Mouse (Mus musculus) cerebellum, postnatal 25 days (tissue): ENCODE measurements around the gene Lancl2.

ENCODE experiments used
- DNase-seq, 2 experiments: peaks; one replicate each; pipeline ENCODE4 v3.0.0; 2021; ENCODE audit warnings: mixed read lengths in 2 of 2

Gene Lancl2

DNA sequence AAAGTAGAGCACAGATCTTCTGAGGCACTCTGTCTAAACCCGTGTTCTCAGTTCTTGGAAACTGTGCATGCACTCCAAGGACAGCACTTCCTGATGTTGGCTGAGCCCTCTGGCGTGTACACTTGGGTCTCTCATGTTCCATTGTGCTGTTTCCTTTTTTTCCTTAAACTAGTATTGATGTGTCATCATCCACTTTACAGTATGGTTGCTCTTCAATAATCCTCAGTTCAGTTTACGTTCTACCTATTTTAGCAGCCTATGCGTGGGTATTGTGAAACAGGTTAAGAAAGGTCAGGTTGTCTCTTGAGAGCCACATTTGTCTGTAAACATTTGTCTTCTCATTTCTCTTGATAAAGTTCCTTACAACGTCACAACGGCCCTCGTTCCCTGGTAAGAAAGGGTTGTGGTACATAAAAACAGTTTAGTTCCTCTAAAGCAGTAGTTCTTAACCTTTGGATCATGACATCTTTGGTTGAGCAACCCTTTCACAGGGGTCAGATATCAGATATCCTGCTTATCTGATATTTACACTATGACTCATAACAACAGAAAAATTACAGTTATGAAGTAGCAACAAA, 66.7 kb downstream of the Lancl2 start:
- no peak for DNase-seq

DNA sequence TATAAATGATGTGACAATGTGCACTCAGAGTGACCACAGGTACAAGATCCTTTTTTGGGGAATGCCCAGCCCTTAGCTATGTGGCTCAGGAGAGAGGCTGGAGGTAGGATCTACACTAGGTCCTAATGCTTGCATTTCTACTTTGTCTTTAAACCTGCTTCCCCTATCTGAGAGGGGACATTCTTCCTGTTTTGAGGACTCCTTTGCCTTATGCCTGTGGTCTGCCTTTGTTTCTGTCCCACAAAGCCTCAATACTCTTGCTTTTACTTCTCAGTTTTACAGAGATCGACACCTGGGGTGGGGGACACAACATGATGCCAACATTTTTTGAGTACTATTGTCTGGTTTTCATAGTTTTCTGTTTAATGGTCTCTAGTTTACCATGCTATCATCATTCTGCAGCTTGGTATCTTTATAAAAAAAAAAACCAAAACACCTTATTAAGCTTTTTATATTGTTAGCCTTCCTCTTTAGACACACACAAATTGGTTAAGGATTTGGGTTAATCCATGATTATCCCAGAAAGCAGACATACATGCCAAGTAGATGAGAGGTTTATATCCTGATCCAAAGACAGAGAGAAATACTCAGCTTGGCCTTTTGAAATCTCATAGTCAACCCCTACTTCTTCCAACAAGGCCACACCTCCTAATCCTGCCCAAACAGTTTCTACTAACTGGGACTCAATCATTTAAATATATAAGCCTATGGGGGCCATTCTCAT, 68.3 kb downstream of the Lancl2 start:
- no peak for DNase-seq

DNA sequence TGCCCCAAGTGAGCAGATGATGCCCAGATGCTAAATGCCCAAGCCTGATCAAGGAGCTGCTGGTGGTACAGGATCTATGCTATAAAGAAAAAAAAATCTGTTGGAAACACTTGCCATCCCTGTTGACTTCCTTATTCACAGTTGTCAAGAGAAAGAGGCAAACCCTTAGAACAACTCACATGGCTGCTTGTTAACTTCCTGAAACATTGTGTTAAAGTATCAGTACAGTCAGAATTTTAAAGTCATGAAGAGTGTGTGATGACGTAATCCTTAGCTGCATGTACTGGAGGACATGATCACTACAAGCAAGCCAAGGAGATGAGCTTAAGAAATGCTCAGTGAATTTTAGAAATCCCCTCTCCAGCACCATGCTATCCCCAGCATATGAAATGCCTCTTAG, 71.5 kb downstream of the Lancl2 start:
- no peak for DNase-seq

DNA sequence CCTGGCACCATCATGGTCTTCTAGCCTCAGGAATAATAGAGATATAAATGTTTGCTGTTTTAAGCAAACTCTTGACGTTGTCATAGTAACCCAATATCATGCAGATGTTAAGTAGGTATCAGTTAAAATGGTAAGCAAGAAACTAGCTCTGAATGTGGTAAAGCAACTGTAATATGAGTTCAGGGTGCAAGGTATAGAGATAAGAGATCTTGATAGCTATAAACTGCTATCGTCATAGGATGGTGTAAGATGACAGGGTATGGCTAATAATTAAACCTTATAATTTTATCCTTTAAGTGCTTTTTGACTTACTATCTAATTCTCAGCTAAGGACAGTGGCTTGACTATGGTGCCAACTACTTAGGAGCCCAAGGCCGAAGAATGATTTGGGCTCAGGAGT, 78.0 kb downstream of the Lancl2 start:
- DNase-seq = no peak

DNA sequence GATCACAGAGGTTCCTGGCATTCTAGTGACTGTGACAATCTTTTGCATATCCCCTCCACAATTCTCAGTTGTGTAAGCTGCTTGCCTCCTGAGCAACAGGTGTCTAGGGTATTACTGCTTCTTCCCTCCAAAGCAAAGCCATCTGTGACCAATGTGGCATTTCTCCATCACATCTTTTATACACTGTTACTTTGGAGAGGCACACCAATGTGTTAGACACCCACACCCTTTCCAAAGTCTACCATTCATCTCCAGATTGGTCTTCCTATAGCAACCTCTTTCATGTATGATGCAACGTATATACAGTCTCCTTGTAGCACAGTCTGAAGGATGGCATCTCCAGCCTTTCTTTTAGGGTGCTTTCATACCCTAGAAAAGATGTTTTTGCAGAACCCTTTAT, 80.3 kb downstream of the Lancl2 start:
- no peak for DNase-seq

DNA sequence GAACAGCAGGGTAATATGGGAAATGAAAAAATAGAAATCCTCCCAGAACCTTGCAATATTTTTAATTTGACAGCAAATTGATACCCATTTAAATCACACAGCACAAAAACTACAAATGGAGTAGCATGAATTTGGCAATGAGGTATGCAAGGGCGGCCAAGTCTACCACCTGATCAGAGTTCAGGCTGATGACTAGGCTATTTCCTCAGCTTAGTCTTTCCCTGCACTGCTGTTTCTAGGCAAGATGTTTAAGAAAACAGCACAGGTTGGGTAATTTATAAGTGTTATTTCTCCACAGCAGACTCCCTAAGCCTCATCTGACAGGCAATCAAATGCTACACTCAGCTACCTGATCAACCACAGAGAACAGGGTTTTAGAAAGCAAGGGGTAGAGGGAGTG, 81.9 kb downstream of the Lancl2 start:
- DNase-seq = no peak

DNA sequence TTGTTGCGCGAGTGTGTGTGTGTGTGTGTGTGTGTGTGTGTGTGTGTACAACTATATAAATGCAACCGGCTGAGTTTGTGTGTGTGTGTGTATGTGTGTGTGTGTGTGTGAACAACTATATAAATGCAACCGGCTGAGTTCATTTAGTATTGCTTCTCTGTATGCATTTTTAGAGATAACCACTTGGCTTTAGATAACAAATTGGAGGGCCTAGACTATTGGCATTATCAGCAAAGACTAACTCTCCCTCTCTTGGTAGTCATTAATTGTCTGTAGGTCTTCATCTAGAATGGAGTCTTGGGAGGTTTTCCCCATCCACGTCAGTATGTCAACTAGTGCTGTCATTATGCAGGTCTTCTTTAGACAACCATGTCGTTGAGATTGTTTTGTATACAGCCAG, 85.0 kb downstream of the Lancl2 start:
- no peak for DNase-seq
